Mouse (Mus musculus) liver, embryonic 12.5 days (tissue): ENCODE data around the gene Npr2. TPM values are rescaled to one million over a fixed set of nuclear protein-coding genes. Genes with fewer than 3 reads are reported as not detected.
A peak's percentile ranks its signal among the peaks of the same experiment; 100 is the strongest.
"Not testable (repeated sequence)": the region's sequence is repeated elsewhere in the genome, so short reads cannot be mapped to it uniquely, and the experiment has no call there.

Source experiments
- ATAC-seq: fragments of 200-750 bp; cut with Nextera tagmentation; 2 replicates; pipeline ENCODE4 v1.8.0; 2017; ENCODE audit warnings: moderate number of reproducible peaks, mild to moderate bottlenecking, moderate library complexity
- H3K27ac ChIP-seq: fragments of 300-500 bp; sonication (generic); 2 replicates; pipeline ENCODE4 v1.5.1; 2016; ENCODE audit warnings: mild to moderate bottlenecking
- H3K27me3 ChIP-seq: fragments of 300-500 bp; sonication (generic); replicated peaks from 2 replicates; pipeline ENCODE4 v1.6.1; 2016; ENCODE audit warnings: mild to moderate bottlenecking, moderate library complexity
- H3K36me3 ChIP-seq: fragments of 300-500 bp; sonication (generic); 2 replicates; pipeline ENCODE4 v1.6.1; 2016; ENCODE audit warnings: mild to moderate bottlenecking, moderate library complexity
- H3K4me1 ChIP-seq: fragments of 300-500 bp; sonication (generic); 2 replicates; pipeline ENCODE4 v1.6.1; 2016
- H3K4me2 ChIP-seq: fragments of 300-500 bp; sonication (generic); 2 replicates; pipeline ENCODE4 v1.6.1; 2016; ENCODE audit warnings: mild to moderate bottlenecking, moderate library complexity
- H3K4me3 ChIP-seq: fragments of 300-500 bp; sonication (generic); 2 replicates; pipeline ENCODE4 v1.5.1; 2016; ENCODE audit warnings: mild to moderate bottlenecking, moderate library complexity
- H3K9ac ChIP-seq: fragments of 300-500 bp; sonication (generic); 2 replicates; pipeline ENCODE4 v1.6.1; 2016; ENCODE audit warnings: mild to moderate bottlenecking, moderate library complexity
- H3K9me3 ChIP-seq: fragments of 300-500 bp; sonication (generic); replicated peaks from 2 replicates; pipeline ENCODE4 v1.6.1; 2016; ENCODE audit warnings: mild to moderate bottlenecking, moderate library complexity
- WGBS: fragments of 180-500 bp; shearing (Covaris S2); methylation state at CpG from one replicate; pipeline ENCODE4 v1.1.7; 2016; ENCODE audit not compliant: insufficient replicate concordance; 5-methylcytosine and 5-hydroxymethylcytosine counted together
- polyA plus RNA-seq: library from polyadenylated mRNA; unstranded; fragments of >200 nt; fragmentation: Nextera tagmentation; extraction: Ambion mirVana; gene quantifications from 2 replicates; pipeline ENCODE4 v1.2.1, GENCODE M21; 2016

Npr2 gene
- polyA plus RNA-seq = 1.5 and 2.1 TPM in 2 replicates

DNA sequence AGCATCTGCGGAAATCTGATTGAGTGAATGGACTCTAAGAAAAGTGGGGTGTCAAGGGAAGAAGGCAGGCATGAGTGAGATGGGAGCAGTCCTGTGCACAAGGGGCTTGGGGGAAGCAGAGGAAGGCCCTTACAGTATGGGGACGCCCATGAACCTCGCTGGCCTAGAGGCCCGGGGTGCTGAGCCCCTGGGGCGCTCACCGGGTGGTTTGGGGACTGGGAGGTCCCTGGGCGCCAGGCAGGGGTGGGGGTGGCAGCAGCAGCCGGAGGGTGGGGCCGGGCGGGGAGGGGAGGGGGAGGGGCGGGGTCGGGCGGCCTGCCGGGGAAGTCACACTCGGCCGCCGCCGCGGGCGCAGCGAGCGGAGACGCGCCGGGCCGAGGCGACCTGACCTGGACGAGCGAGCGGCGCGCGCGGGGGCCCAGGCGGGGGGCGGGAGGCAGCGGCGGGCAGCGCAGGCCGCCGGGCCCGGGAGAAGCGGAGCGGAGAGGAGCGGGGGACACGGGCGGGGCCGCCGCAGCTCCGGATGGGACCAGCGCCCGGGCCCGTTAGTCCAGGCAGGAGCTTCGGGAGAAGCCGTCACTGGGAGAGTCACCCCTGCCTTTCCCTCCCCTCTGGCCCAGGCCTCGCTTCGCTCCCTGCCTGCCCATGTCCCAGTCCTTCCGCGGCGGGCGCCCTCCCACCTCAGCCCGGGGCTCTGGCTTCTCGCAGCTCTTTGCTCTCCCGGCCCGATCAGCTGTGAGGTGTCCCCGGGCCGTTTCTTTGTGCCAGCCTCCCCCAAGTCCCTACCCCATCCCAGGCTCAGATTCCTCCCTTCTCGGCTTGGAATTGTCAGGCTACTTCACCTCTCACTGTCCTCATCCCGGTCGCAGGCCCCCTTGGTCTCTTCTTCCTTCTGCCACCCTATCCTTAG, at the start of gene Npr2:
Gene Npr2 (plus strand): TSS at position 890 of the 910 bp plus-strand sequence.
- peak; percentile 33; the same call in 1 of the 2 replicates for ATAC-seq
- Histone ChIP-seq H3K9me3 (0 out of 2 replicates have a peak, but pooled peaks cover 2% of the 10 kb centered on the region), H3K4me3 (peak within 1 kb of the TSS; percentile 62), H3K27ac (no peak within 1 kb of the TSS), H3K4me2 (peak within 1 kb of the TSS; percentile 88), H3K27me3 (peaks cover 39% of the 10 kb centered on the region), H3K36me3 (no peaks in the 10 kb centered on the region), H3K4me1 (peaks cover 34% of the 10 kb centered on the region), H3K9ac (peak within 1 kb of the TSS; percentile 65)
- WGBS = 2% methylated on average over 65 of the region's 70 CpGs

DNA sequence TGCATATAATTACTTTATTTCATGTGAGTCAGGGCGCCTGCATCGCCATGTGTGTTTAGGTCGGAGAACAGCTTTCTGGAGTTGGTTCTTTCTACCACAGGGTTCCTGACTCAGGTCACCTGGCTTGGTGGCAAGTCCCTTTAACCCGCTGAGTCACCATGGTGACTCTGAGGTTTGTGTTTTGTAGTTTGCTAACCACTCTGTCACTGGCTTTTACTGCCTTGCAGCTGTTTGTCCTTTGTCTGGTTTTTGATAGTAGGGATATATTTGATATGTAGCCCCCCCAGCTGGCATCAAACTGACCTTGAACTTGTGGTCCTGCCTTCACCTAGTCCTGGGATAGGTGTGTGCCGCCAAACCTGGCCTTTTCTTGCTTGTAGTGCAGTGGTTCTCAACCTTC, 49.5 kb upstream of the Npr2 start:
- H3K27me3 ChIP-seq = no peaks in the 10 kb centered on the region
- 78% methylated on average over 5 of the region's 5 CpGs for WGBS

DNA sequence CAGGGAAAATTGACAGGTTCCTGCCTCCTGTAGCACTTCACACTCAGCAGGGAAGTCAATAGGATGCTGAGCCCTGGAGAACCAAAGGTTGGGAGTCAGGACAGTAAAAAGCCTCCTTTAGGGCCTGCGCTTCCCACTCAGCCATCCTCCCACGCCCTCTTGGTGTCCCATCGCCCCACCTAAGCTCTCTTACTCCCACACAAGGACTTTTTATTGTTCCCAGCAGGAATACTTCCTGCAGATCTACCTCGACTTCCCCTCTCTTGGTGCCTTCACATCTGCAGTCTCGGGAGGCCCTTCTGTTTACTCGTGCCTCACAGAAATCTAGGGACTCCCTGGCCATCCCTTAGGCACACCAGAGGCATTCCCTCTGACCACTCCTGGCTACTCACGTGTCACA, 48.3 kb upstream of the Npr2 start:
- H3K9ac ChIP-seq = no peak overlapping the region
- H3K4me3 ChIP-seq = no peak overlapping the region
- no peak overlapping the region for H3K27ac ChIP-seq
- H3K4me1 ChIP-seq = peaks cover 41% of the 10 kb centered on the region
- H3K36me3 ChIP-seq = peaks cover 48% of the 10 kb centered on the region
- H3K9me3 ChIP-seq = no peaks in the 10 kb centered on the region
- H3K27me3 ChIP-seq = 0 out of 2 replicates have a peak, but pooled peaks cover 3% of the 10 kb centered on the region
- no peak for ATAC-seq
- H3K4me2 ChIP-seq = no peak overlapping the region
- WGBS = 72% methylated on average over 7 of the region's 7 CpGs

More for the DNA sequence above, 49.5 kb upstream of the Npr2 start:
- Histone ChIP-seq H3K36me3 (peaks cover 48% of the 10 kb centered on the region), H3K4me3 (no peak overlapping the region), H3K9ac (no peak overlapping the region), H3K27ac (0 out of 2 replicates have a peak overlapping the region, but pooled peaks have one; percentile 1), H3K9me3 (no peaks in the 10 kb centered on the region), H3K4me2 (no peak overlapping the region), H3K4me1 (peaks cover 40% of the 10 kb centered on the region)
- ATAC-seq = no peak

DNA sequence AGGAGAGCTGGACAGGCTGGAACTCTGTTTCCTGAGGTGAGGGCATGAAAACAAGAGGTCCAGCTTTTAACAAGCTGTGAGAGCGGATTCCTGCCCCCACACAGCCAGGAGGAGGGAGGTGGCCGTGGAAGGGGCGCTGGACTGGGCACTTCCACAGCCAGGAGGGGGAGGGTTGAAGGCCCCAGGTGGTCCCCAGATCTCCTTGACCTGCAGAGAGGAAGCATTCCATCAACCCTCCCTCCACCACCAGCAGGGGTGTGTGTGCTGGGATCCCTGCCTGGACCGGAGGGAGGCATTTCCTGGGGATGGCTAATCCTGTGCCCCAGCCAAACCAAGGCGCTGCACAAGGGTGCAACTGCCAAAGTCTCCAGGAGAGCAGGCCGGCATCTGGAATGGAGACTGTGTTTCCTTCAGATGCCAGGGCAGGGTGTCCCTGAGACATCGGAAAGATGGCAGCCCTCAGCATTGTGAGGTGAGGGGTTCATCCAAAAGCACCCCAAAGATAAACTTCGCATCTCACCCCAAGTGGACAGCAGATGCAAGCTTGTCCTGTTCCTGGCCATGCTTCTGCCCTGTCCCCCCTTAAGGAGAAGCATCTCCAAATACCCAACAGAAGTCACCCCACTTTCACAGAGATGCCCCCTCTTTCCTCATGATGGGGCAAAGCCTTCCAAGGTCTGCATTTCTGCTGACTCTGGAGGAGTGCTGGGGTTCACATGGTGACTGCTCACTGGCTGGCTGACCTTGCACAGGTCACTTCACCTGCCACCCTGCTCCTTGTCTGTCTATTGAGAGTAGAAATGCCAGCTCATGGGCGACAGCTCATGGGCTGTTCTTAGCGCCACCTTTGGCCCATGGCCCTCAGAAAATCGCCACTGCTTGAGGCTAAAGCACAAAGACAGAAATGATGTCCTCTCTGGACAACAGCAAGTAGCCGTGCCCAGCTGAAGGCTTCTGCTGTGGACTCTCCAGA, 47.0 kb upstream of the Npr2 start, which contains the start of gene Msmp:
Gene Msmp (minus strand): TSS at position 51 of the 973 bp plus-strand sequence.
- WGBS = 73% methylated on average over 12 of the region's 12 CpGs

DNA sequence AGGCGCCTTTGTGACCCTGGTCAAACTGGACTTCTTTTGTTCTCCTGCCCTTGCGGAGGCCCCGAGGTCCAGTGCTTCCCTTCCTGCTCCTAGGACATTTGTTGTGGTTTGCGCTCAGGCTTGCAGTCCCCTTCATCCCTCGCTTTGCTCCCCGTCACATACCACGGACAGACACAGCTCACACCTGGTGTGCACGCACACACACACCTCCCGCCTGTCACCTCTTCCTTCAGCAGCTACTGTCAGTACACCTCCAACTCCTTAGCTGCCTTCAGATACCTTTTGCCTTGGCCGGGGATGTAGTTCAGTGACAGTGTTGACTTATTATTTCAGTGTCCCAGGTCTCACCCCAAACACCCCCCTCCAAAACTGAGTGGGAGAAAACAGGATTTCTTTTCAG, 46.1 kb upstream of the Npr2 start:
- ATAC-seq = no peak
- H3K9me3 ChIP-seq = no peaks in the 10 kb centered on the region
- no peak overlapping the region for H3K4me3 ChIP-seq
- H3K4me1 ChIP-seq = peaks cover 47% of the 10 kb centered on the region
- 60% methylated on average over 10 of the region's 10 CpGs for WGBS
- no peak overlapping the region for H3K9ac ChIP-seq
- H3K36me3 ChIP-seq = peaks cover 42% of the 10 kb centered on the region
- H3K4me2 ChIP-seq = no peak overlapping the region
- H3K27ac ChIP-seq = no peak overlapping the region
- H3K27me3 ChIP-seq = 0 out of 2 replicates have a peak, but pooled peaks cover 3% of the 10 kb centered on the region

More for the DNA sequence above, 47.0 kb upstream of the Npr2 start, which contains the start of gene Msmp:
- ATAC-seq = no peak
- Histone ChIP-seq H3K27me3 (0 out of 2 replicates have a peak, but pooled peaks cover 3% of the 10 kb centered on the region), H3K4me3 (no peak within 1 kb of the TSS), H3K36me3 (peaks cover 48% of the 10 kb centered on the region), H3K4me1 (peaks cover 48% of the 10 kb centered on the region), H3K9me3 (no peaks in the 10 kb centered on the region), H3K27ac (no peak within 1 kb of the TSS), H3K4me2 (no peak within 1 kb of the TSS), H3K9ac (no peak within 1 kb of the TSS)

DNA sequence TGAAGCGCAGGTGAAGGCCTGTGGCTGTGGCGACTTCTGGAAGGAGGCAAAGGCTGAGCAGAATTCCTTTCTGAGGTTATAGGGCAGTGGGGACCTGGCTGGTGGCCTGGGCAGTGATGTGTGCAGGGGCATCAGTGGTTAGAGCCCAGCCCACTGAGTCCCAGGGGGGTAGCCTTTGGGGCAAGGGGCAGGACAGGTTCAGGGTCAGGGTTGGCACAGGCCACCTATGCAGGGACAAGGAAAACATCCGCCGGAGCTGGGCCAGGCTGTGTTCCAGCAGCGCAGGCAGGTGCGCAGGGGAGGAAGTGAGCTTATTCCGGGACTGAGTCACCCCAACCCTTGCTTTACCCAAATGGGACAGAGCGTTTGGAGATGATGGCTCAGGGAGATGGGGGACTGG, 45.3 kb upstream of the Npr2 start:
- Histone ChIP-seq H3K9me3 (no peaks in the 10 kb centered on the region), H3K4me2 (no peak overlapping the region), H3K36me3 (peaks cover 35% of the 10 kb centered on the region), H3K9ac (no peak overlapping the region), H3K4me1 (peaks cover 52% of the 10 kb centered on the region), H3K27ac (no peak overlapping the region), H3K27me3 (0 out of 2 replicates have a peak, but pooled peaks cover 3% of the 10 kb centered on the region), H3K4me3 (no peak overlapping the region)
- WGBS = 77% methylated on average over 8 of the region's 8 CpGs
- ATAC-seq = no peak

DNA sequence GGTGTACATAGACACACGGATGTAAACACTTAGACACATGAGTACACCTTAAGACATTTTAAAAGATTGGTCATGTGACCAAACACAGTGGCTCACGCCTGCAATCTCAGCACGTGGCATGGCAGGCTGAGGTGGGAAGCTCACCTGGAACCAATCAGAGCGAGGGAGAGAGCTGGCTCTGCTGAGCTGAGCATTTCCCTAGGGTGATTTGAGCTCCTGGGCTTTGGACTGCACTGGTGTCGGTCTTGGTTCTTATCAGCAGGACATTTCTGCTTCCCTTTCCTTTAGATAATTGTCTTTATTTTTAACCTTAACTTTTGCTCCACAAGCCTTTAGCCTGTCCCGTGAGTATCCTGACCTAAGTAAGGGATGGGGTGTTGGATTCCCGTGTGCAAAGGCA, 44.1 kb upstream of the Npr2 start:
- Histone ChIP-seq H3K4me2 (peak overlapping the region; percentile 26), H3K9me3 (no peaks in the 10 kb centered on the region), H3K4me3 (no peak overlapping the region), H3K27me3 (0 out of 2 replicates have a peak, but pooled peaks cover 3% of the 10 kb centered on the region), H3K27ac (no peak overlapping the region), H3K9ac (no peak overlapping the region), H3K4me1 (peaks cover 59% of the 10 kb centered on the region), H3K36me3 (peaks cover 22% of the 10 kb centered on the region)
- WGBS = 19% methylated on average over 7 of the region's 7 CpGs
- ATAC-seq = no peak

DNA sequence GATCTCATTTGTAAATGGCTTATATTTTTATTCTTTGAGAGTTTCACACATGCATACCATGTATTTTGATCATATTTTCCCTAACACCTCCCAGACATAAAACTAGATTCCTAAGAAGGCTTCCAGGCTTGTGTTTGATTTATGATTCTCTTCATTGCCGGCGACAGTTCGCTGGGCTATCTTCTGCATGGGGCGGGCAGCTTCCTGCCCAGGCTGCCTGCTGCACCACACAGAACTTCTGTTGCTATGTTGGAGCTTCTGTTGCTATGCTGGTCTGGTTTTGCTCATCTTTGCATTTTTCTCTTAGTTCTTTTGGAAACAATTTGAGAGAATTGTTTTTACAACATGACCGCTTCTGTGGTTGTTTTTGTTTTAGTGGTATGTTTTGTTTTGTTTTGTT, 40.2 kb upstream of the Npr2 start:
- Histone ChIP-seq H3K27ac (no peak overlapping the region), H3K27me3 (0 out of 2 replicates have a peak, but pooled peaks cover 3% of the 10 kb centered on the region), H3K4me3 (no peak overlapping the region), H3K4me1 (peaks cover 48% of the 10 kb centered on the region), H3K36me3 (no peaks in the 10 kb centered on the region), H3K9ac (no peak overlapping the region), H3K9me3 (no peaks in the 10 kb centered on the region), H3K4me2 (no peak overlapping the region)
- no peak for ATAC-seq
- 44% methylated on average over 5 of the region's 5 CpGs for WGBS

DNA sequence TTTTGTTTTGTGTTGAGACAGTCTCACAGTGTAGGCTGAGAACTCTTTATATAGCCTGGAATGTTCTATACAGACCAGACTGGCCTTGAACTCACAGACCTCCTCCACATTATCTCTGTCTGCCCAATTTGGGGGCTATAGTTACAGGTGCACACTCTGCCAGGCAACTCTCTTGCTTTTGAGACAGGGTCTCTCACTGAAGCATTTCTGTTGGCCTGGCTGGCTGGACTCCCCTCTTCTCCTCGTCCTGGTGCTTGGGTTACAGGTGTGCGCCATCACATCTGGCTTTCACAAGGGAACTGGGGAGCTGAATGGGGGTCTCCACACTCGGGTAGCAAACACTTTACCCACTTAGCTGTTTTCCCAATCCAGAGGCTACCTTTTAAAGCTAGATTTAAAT, 39.8 kb upstream of the Npr2 start:
- Histone ChIP-seq H3K4me2 (no peak overlapping the region), H3K9me3 (no peaks in the 10 kb centered on the region), H3K4me3 (no peak overlapping the region), H3K27ac (peak overlapping the region; percentile 11; the same call in 1 of the 2 replicates), H3K4me1 (peaks cover 51% of the 10 kb centered on the region), H3K36me3 (no peaks in the 10 kb centered on the region), H3K27me3 (0 out of 2 replicates have a peak, but pooled peaks cover 3% of the 10 kb centered on the region), H3K9ac (no peak overlapping the region)
- 62% methylated on average over 3 of the region's 3 CpGs for WGBS
- ATAC-seq = no peak

DNA sequence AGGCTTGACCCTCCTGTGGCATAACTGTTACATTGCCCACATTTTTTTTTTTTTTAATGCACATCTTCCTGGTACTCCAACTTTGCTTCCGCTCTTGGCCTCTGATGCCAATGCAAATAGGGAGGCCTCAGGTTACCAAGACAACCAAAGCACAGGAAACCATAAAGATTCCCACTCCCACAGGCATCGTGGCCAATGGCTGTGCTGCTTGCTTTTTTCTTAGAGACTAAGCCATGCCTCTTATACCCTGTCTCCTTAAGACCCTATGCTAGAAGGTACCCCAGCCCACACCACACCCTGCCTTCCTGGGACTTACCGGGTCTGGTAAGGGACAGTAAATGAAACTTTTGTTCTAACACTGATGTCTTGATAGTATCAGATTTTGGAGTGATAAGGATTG, 38.3 kb upstream of the Npr2 start:
- 54% methylated on average over 3 of the region's 3 CpGs for WGBS
- ATAC-seq = no peak
- H3K27me3 ChIP-seq = no peaks in the 10 kb centered on the region
- H3K4me1 ChIP-seq = peaks cover 55% of the 10 kb centered on the region
- no peak overlapping the region for H3K4me2 ChIP-seq
- H3K4me3 ChIP-seq = no peak overlapping the region
- no peaks in the 10 kb centered on the region for H3K9me3 ChIP-seq
- H3K27ac ChIP-seq = no peak overlapping the region
- H3K9ac ChIP-seq = no peak overlapping the region
- H3K36me3 ChIP-seq = no peaks in the 10 kb centered on the region

DNA sequence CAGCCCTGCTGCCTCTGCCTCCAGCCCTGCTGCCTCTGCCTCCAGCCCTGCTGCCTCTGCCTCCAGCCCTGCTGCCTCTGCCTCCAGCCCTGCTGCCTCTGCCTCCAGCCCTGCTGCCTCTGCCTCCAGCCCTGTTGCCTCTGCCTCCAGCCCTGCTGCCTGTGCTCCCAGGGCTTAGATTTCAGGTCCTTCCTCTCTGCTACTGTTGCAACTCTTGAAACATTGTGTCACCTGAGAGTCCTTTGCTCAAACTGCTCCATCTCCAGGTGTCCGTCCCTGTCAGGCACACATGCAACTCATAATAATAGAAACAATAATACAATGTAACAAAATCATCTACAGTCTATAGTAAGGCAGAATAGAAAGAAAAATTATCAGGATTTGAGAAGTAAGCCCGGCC, 35.1 kb upstream of the Npr2 start:
- Histone ChIP-seq H3K27ac (peak overlapping the region; percentile 48; the same call in 1 of the 2 replicates), H3K4me1 (peaks cover 59% of the 10 kb centered on the region)
- H3K4me3 ChIP-seq, H3K9me3 ChIP-seq, H3K4me2 ChIP-seq, H3K36me3 ChIP-seq, H3K9ac ChIP-seq, H3K27me3 ChIP-seq, ATAC-seq: not testable (repeated sequence)
- 86% methylated on average over 2 of the region's 2 CpGs for WGBS
